Mouse (Mus musculus) brain, embryonic 14.5 days (tissue): ENCODE data around the gene Thap4.

Experiments
- CTCF ChIP-seq: fragments of 200-500 bp; IDR thresholded peaks from 2 replicates; pipeline ENCODE4 v1.5.1; 2012; ENCODE audit warnings: inconsistent platforms, mild to moderate bottlenecking, moderate library complexity, borderline replicate concordance; ENCODE audit not compliant: insufficient read depth, insufficient read length; ENCODE audit errors: extremely low read depth
- POLR2A ChIP-seq: fragments of 200-500 bp; IDR thresholded peaks from 2 replicates; pipeline ENCODE4 v1.6.1; 2012; ENCODE audit warnings: mild to moderate bottlenecking, inconsistent platforms, borderline replicate concordance; ENCODE audit not compliant: poor library complexity, insufficient read depth, insufficient read length, severe bottlenecking; ENCODE audit errors: extremely low read depth

DNA sequence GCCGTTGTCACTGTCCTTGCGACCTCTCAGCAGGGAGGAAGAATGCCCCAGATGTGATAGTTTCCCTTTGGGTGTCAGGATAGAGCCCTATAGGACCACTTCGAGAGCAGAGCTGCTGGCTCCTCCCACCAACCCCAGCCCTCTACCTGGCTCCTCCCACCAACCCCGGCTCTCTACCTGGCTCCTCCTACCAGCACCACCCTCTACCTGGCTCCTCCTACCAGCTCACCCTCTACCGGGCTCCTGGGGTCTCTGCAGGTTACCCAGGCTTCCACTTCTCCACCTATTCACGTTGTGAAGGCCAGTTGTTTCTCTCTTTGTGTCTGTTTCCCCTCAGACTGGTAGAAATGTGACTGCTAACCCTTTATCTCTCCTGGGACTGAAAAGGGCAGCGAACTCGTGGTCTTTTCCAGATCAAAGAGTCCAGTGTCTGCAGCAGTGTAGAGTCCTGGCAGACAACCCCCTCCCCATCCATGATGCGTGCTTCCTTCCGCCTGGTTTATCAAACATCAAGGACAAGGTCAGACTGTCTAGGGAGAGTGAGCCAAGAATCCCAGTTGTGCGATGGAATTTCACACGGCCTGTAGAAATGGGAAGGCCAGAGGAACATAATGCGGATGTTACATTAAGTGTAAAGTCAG, 86.8 kb downstream of the Thap4 start:
- TF ChIP-seq POLR2A (no peak), CTCF (no peak)
